Mouse (Mus musculus): ENCODE results near the gene Aox1. TPM values are rescaled to one million over a fixed set of nuclear protein-coding genes. Genes with fewer than 3 reads are reported as not detected.
"Not testable (repeated sequence)": the region's sequence is repeated elsewhere in the genome, so short reads cannot be mapped to it uniquely, and the experiment has no call there.

Gene Aox1
- total RNA-seq (2021): 1 to 10 TPM in 1 of 2 experiments, under 1 TPM in 1; 0.97 to 1.1 TPM

DNA sequence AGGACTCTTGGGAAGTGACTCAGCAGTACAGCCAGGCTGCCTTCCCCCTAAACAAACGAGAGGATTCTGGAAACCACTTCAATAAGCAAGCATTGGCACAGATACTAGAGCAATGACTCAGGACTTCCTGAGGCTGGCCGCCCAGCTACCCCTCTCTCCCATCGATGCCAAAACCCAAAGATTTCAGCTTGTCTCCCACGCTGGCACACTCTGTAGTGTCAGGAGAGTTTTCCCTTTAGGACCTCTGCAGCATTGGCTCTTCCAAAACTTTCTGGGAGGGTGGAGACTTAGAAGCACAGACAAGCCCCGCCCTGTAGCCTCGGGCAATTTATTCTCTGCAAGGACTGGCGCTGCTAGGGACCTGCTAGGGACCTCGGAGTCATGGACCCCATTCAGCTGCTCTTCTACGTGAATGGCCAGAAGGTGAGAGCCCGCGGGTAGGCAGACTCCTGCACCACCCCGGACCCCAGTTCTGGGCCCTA is at the start of gene Aox1:
Gene Aox1, plus strand, starts transcription at position 296 of the 482 bp plus-strand sequence.
- DNase-seq (ENCODE audit: extremely low spot score in 1 of 2, low spot score in 2 of 2): peak in 1 of 2 experiments; percentile 71
- intact Hi-C loops (cut with DNase I): no loop called here

GRCm38 (mm10) chr1:57989052-57989600 is 40.6 kb upstream of the Aox1 start:
- no peak for DNase-seq (ENCODE audit: extremely low spot score in 1 of 2, low spot score in 2 of 2)
- intact Hi-C loops (cut with DNase I): no loop called here

GRCm38 (mm10) chr1:57991277-57991676 is 38.5 kb upstream of the Aox1 start:
- intact Hi-C loops (cut with DNase I): no loop called here
- DNase-seq (ENCODE audit: extremely low spot score in 1 of 2, low spot score in 2 of 2): no peak

- intact Hi-C loops (cut with DNase I): no loop called here
These were observed 34.1 kb upstream of the Aox1 start, which contains the start of gene Sgo2a for GRCm38 (mm10) chr1:57995432-57996132. Sgo2a (plus strand) TSS chr1:57995971.

GRCm38 (mm10) chr1:57996133-57996615 is 33.6 kb upstream of the Aox1 start:
- intact Hi-C loops (cut with DNase I): no loop called here
- DNase-seq (ENCODE audit: extremely low spot score in 1 of 2, low spot score in 2 of 2): no peak

More at GRCm38 (mm10) chr1:57995432-57996132, 34.1 kb upstream of the Aox1 start, which contains the start of gene Sgo2a:
- peak; percentile 87 to 97 for DNase-seq (ENCODE audit: extremely low spot score in 1 of 2, low spot score in 2 of 2)

GRCm38 (mm10) chr1:57998146-57998545 is 31.6 kb upstream of the Aox1 start:
- intact Hi-C loops (cut with DNase I): no loop called here
- no peak for DNase-seq (ENCODE audit: extremely low spot score in 1 of 2, low spot score in 2 of 2)

GRCm38 (mm10) chr1:58006388-58006787 is 23.3 kb upstream of the Aox1 start:
- DNase-seq (ENCODE audit: extremely low spot score in 1 of 2, low spot score in 2 of 2); intact Hi-C loops (cut with DNase I): not testable (repeated sequence)

- no peak for DNase-seq (ENCODE audit: extremely low spot score in 1 of 2, low spot score in 2 of 2)
- intact Hi-C loops (cut with DNase I): no loop called here
These were observed 10.9 kb upstream of the Aox1 start, which contains the start of gene Kctd18 for GRCm38 (mm10) chr1:58018856-58019255. Kctd18 (minus strand) TSS chr1:58018956.

GRCm38 (mm10) chr1:58027707-58028106 is 2.0 kb upstream of the Aox1 start:
- intact Hi-C loops (cut with DNase I): no loop called here
- DNase-seq (ENCODE audit: extremely low spot score in 1 of 2, low spot score in 2 of 2): no peak

DNA sequence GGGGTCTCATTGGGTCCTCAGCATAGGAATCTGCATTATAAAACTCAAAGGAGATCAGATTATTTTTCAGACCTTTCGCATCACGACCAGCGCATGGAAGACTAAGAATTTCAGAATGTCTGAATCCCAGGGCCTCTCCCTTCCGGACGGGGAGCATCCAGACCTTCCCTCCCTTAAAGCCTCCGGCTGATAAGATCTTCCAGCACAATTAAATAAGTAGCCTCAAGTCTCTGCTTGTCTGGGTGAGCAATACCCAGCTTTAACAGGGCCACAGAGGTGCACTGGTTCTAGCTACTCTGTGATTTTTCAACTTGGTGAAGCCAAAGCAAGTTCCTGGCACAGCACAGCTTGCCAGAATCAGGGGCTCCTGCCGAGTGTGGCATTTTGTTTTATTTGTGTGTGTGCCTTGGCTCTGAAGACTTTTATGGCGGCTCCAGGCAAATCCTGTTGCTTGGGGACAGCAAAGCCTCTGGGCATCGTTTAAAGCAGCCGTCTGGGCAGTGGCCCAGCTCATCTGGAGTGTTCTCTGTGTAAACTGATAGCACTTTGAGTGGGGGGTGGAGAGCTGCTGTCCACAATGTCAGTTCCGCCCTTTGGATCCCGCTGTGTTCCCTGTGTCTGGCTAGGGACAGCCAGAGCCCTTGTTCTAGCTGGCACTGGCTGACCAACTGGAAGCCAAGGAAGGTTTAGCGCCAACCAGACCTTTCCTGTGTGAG is 583 bp downstream of the Aox1 start:
- DNase-seq (ENCODE audit: extremely low spot score in 1 of 2, low spot score in 2 of 2): peak; percentile 46 to 76
- intact Hi-C loops (cut with DNase I): no loop called here

DNA sequence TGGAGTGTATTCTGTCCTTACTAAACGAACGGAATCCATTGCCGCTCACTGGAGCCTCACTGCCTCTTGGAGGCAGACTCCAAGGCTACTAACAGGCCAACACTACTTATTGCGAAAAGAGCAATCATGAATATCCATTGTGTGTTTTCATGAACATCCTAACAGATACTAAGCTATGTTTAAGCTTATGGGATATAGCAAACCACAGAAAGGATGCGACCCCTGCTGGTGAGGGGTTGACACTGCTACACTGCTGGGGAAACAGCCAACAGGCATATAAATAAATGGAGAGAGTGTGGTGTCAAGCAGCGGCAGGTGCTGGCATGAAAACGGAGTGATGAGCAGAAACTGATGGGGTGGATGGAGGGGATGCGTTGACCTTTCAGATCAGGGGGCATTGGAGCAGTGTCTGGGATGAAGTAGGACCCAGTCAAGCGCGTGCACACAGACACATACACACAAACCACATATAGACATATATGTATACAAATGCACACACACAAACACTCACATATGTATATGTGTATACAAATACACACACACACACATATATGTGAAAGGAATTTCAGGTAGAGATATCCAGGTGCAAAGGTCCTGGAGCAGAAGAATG is 1.5 kb downstream of the Aox1 start:
- peak in 1 of 2 experiments; percentile 53 for DNase-seq (ENCODE audit: extremely low spot score in 1 of 2, low spot score in 2 of 2)
- intact Hi-C loops (cut with DNase I): no loop called here

DNA sequence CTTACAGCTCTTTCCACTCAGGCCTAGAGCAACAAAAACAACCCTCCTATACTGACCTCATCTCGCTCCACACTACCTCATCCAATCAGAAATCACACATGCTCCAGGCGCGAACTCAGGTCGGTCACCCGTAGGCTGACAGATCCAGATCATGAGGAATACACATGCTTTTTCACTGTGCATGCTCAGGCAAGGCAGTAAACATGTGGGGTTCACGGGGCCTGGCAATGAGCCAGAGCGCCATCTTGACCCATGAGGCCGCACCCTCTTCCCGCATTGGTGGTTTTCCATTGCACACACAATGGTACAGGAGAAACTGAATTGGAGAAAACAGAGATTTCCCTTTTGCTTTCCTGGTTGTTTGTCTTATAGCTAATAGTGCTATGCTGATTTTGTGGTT is 7.6 kb downstream of the Aox1 start:
- intact Hi-C loops (cut with DNase I); DNase-seq (ENCODE audit: extremely low spot score in 1 of 2, low spot score in 2 of 2): not testable (repeated sequence)

GRCm38 (mm10) chr1:58045076-58045475 is 15.3 kb downstream of the Aox1 start:
- intact Hi-C loops (cut with DNase I): no loop called here
- no peak for DNase-seq (ENCODE audit: extremely low spot score in 1 of 2, low spot score in 2 of 2)

DNA sequence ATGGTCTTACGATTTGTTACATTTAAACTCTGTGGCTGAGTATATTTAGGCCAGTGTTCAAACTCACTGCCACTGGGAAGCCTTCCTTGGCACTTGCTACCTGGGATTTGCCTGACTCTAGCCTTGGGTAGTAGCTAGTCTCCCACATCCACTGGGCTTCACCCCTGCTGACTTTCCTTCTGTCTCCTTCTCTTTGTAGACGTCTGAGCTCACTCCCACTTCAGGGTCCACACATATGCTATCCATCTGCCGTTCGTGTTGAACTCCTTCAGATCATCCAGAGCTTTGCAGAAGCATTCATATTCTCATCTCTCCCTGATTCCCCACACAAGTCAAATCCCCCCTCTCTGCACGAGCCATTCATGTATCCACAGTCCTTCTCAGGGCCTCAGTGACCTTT is 15.8 kb downstream of the Aox1 start:
- DNase-seq (ENCODE audit: extremely low spot score in 1 of 2, low spot score in 2 of 2): no peak
- intact Hi-C loops (cut with DNase I): no loop called here

- intact Hi-C loops (cut with DNase I): no loop called here
- DNase-seq (ENCODE audit: extremely low spot score in 1 of 2, low spot score in 2 of 2): no peak
These were observed 17.1 kb downstream of the Aox1 start for GRCm38 (mm10) chr1:58046721-58047290.

GRCm38 (mm10) chr1:58049126-58049525 is 19.4 kb downstream of the Aox1 start:
- intact Hi-C loops (cut with DNase I): no loop called here
- no peak for DNase-seq (ENCODE audit: extremely low spot score in 1 of 2, low spot score in 2 of 2)

DNA sequence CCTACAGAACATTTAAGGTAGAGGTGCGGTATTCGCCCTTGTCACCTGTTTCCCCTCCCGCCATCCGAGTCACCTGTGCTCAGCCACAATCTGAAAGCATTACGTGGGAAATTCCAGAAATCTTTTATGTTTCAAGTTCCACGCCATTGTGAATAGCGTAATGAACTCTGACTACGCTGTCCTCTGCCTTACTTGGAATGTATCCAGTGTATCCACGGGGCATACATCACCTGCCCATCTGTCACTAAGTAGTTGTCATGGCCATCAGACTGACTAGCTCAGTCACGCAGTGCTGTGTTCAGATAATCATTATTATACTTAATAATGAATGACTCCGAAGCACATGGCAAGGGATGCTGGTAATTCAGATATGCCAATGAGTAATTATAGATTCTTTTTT is 25.9 kb downstream of the Aox1 start:
- DNase-seq (ENCODE audit: extremely low spot score in 1 of 2, low spot score in 2 of 2): no peak
- intact Hi-C loops (cut with DNase I): no loop called here

DNA sequence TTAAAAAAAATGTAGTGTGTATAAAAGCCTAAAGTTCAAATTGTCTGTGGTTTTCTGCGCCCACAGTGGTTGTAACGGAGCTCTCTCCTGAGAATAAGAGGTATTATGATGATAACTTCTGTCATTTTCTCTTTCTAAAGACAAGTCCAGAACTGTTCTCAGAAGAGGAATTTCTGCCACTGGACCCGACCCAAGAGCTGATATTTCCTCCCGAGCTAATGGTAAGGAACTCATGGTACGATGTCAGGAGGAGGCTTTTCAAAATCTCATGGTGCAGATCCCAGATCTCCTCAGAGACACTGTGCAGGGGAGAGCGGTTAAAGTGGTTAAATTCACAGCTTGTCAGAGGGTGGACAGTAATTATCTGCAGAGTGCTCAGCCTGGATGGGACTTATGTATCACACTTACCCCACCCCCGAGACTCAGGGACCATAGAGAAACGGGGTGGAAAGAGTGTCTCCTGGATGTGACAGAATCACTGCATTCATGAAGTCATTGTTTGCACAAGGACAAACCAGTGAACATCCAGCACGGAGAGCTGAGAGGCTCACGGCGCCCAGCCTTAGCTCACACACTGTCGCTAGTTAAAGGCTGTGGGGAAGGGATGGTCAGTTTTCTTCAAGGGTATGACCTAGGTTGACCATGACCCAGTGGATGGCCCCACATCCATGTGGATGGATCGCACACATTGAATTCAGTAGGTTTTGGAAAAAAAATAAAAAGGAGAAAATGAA is 26.5 kb downstream of the Aox1 start:
- intact Hi-C loops (cut with DNase I): no loop called here

More for the DNA sequence above, 26.5 kb downstream of the Aox1 start:
- no peak for DNase-seq (ENCODE audit: extremely low spot score in 1 of 2, low spot score in 2 of 2)
